Mouse (Mus musculus): ENCODE measurements around the gene Rasgef1a. TPM values are rescaled to one million over a fixed set of nuclear protein-coding genes. Genes with fewer than 3 reads are reported as not detected.

The Rasgef1a gene
- polyA plus RNA-seq, 1 experiment from 2014 or later, result 0.13 TPM

DNA sequence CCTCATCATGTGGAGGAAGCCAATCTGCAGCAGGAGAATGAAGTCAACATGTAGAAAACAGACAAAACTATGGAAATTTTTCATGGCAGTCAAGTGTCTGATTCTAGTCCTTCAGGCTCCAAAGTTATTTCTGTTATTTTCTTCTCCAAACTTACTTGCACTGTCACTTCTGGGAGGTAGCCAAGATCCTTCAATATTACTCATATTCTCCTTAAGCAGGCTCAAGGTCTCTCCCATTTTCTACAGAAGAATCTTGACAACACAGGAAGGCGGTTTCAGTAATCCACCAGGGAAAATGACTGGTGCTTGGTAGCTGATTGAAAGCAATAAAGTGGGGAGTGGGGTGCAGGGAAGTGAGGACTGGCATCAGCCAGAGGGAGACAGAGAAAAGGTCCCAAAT is 111.5 kb downstream of the Rasgef1a start:
- Histone ChIP-seq H3K9me3 (ENCODE audit: control insufficient read depth, low read length) (no peaks in the 10 kb centered on the region), H3K4me3 (ENCODE audit: low read depth, low read length) (no peak overlapping the region), H3K4me2 (ENCODE audit: low read depth) (no peak overlapping the region), H3K9ac (ENCODE audit: low read length) (no peak overlapping the region), H3K4me1 (ENCODE audit: control insufficient read depth, insufficient read depth, low read length) (no peaks in the 10 kb centered on the region), H3K36me3 (ENCODE audit: control insufficient read depth, insufficient read depth, low read length) (no peaks in the 10 kb centered on the region), H3K27me3 (ENCODE audit: control insufficient read depth, insufficient read depth, low read length) (no peaks in the 10 kb centered on the region), H3K27ac (ENCODE audit: low read depth, low read length) (no peak overlapping the region)
- WGBS, result 92% methylated on average over 1 of the region's 1 CpGs
- ATAC-seq (ENCODE audit: insufficient read depth, low FRiP score, low TSS enrichment) (no peak), DNase-seq (ENCODE audit: low spot score) (no peak)

DNA sequence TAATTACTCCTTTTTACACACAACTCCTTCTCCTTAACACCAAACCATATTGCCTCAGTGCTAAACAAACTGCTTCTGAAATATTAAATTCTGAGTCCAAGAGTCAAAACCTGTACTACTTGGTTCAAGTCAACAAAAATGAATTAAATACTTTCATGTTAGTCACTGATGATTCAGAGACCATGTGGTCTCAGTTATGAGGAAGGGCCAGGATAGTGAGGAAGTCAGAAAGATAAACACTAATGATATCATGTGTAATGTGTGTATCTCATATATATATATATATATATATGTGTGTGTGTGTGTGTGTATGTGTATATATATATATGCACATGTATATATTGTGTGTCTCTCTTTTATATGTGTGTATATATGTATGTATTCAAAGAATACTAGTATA is 115.3 kb downstream of the Rasgef1a start:
- H3K27me3 ChIP-seq (ENCODE audit: control insufficient read depth, insufficient read depth, low read length), result no peaks in the 10 kb centered on the region
- no peaks in the 10 kb centered on the region for H3K36me3 ChIP-seq (ENCODE audit: control insufficient read depth, insufficient read depth, low read length)
- no peaks in the 10 kb centered on the region for H3K4me1 ChIP-seq (ENCODE audit: control insufficient read depth, insufficient read depth, low read length)
- H3K9me3 ChIP-seq (ENCODE audit: control insufficient read depth, low read length), result no peaks in the 10 kb centered on the region
- no peak for ATAC-seq (ENCODE audit: insufficient read depth, low FRiP score, low TSS enrichment)
- no peak for DNase-seq (ENCODE audit: low spot score)
- no peak overlapping the region for H3K9ac ChIP-seq (ENCODE audit: low read length)
- no peak overlapping the region for H3K27ac ChIP-seq (ENCODE audit: low read depth, low read length)
- H3K4me2 ChIP-seq (ENCODE audit: low read depth), result no peak overlapping the region
- no peak overlapping the region for H3K4me3 ChIP-seq (ENCODE audit: low read depth, low read length)

DNA sequence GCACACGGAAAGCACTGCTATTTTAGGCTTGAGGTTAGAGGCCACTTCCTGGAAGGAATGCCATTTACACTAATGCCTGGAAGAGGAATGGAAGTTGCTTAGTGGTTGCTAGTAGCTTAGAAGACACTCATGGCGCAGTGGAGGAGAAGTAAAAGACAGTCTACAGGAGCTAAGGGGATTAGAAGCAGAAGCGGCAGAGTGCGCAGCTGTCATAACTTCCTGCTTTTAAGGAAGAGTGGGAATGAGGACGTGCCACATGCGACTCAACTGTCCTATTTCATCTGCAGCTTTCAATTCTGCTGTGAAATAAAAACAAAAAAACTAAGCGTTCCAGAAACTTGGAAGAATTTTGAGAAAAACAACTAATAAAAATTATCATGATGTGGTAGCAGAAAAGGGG is 116.0 kb downstream of the Rasgef1a start:
- no peak for DNase-seq (ENCODE audit: low spot score)
- H3K9me3 ChIP-seq (ENCODE audit: control insufficient read depth, low read length), result no peaks in the 10 kb centered on the region
- H3K36me3 ChIP-seq (ENCODE audit: control insufficient read depth, insufficient read depth, low read length), result no peaks in the 10 kb centered on the region
- H3K27me3 ChIP-seq (ENCODE audit: control insufficient read depth, insufficient read depth, low read length), result no peaks in the 10 kb centered on the region
- H3K4me2 ChIP-seq (ENCODE audit: low read depth), result no peak overlapping the region
- H3K9ac ChIP-seq (ENCODE audit: low read length), result no peak overlapping the region
- no peaks in the 10 kb centered on the region for H3K4me1 ChIP-seq (ENCODE audit: control insufficient read depth, insufficient read depth, low read length)
- no peak for ATAC-seq (ENCODE audit: insufficient read depth, low FRiP score, low TSS enrichment)
- WGBS, result 84% methylated on average over 7 of the region's 7 CpGs
- H3K27ac ChIP-seq (ENCODE audit: low read depth, low read length), result no peak overlapping the region
- H3K4me3 ChIP-seq (ENCODE audit: low read depth, low read length), result no peak overlapping the region

DNA sequence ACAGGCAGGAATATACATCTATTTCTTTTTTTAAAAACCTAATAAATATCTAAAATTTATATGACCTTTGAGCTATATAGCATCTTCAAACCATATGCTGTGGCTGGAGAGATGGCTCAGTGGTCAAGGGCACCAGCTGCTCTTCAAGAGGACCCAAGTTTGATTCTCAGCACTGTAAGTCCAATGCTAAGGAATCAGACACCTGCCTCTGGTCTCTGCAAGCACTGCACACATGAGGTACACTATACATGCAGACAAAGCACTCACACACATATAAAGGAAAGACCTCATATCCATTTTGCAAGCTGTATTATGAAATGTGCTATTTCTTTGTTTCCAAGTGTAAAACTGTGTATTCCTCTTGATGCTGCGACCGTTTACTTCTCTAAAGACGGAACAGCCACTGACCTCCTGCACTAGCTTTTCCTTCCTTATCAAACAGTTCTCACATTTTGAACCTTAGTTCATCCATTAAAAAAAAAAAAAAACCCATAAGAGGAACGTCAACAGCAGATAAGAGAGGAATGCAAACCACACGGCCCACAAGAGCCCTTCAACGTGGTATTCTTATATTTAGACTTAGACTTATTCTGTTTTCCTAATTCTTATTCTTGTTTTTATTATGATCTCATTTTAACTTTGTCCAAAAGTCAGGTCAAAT is 116.7 kb downstream of the Rasgef1a start:
- no peak for ATAC-seq (ENCODE audit: insufficient read depth, low FRiP score, low TSS enrichment)
- no peak overlapping the region for H3K27ac ChIP-seq (ENCODE audit: low read depth, low read length)
- no peak overlapping the region for H3K4me3 ChIP-seq (ENCODE audit: low read depth, low read length)
- H3K4me2 ChIP-seq (ENCODE audit: low read depth), result no peak overlapping the region
- no peak for DNase-seq (ENCODE audit: low spot score)
- no peaks in the 10 kb centered on the region for H3K27me3 ChIP-seq (ENCODE audit: control insufficient read depth, insufficient read depth, low read length)
- no peaks in the 10 kb centered on the region for H3K9me3 ChIP-seq (ENCODE audit: control insufficient read depth, low read length)
- H3K9ac ChIP-seq (ENCODE audit: low read length), result no peak overlapping the region
- no peaks in the 10 kb centered on the region for H3K4me1 ChIP-seq (ENCODE audit: control insufficient read depth, insufficient read depth, low read length)
- H3K36me3 ChIP-seq (ENCODE audit: control insufficient read depth, insufficient read depth, low read length), result no peaks in the 10 kb centered on the region
- 87% methylated on average over 6 of the region's 6 CpGs for WGBS

DNA sequence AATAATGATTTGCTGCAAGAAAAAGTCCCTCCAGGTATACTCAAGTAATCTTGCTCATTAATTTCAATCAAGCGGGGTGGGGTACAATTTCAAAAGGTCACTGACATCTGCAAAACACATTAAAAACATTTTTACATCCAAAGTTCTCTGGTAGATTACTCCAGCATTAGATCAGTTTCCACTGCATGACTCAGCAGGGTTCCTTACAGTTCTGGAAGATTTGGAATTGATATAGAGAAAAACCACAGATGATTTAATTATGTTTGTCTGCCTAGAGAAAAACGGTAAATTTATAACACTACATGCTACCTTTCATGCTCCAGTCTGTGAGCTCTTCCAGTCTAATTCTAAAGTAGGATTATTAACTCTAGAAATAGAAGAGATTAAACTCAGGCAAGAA is 118.8 kb downstream of the Rasgef1a start:
- H3K27ac ChIP-seq (ENCODE audit: low read depth, low read length), result no peak overlapping the region
- H3K4me2 ChIP-seq (ENCODE audit: low read depth), result no peak overlapping the region
- WGBS, result 78% methylated on average over 2 of the region's 2 CpGs
- no peak overlapping the region for H3K4me3 ChIP-seq (ENCODE audit: low read depth, low read length)
- H3K4me1 ChIP-seq (ENCODE audit: control insufficient read depth, insufficient read depth, low read length), result no peaks in the 10 kb centered on the region
- DNase-seq (ENCODE audit: low spot score) (no peak), ATAC-seq (ENCODE audit: insufficient read depth, low FRiP score, low TSS enrichment) (no peak)
- H3K36me3 ChIP-seq (ENCODE audit: control insufficient read depth, insufficient read depth, low read length), result no peaks in the 10 kb centered on the region
- no peaks in the 10 kb centered on the region for H3K27me3 ChIP-seq (ENCODE audit: control insufficient read depth, insufficient read depth, low read length)
- no peak overlapping the region for H3K9ac ChIP-seq (ENCODE audit: low read length)
- H3K9me3 ChIP-seq (ENCODE audit: control insufficient read depth, low read length), result no peaks in the 10 kb centered on the region

DNA sequence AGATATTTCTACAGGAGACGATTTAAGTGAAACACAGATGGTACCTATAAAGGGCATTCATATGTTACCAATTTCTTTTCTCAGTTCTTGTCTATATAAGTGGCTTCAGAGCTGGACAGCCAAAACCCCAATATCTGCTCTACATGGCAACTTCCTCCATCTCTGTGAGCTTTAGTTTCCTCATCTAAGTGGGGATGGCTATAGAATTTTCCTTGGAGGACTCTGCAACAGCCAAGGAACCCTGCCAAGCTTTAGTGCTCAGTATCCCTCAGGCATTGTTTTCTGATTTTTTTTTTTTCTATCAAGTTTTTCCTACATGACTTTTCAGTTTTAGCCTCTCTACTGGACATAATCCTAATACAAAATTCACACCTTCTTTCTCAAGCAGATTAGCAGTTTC is 123.2 kb downstream of the Rasgef1a start:
- Histone ChIP-seq H3K36me3 (ENCODE audit: control insufficient read depth, insufficient read depth, low read length) (no peaks in the 10 kb centered on the region), H3K9me3 (ENCODE audit: control insufficient read depth, low read length) (no peaks in the 10 kb centered on the region), H3K4me1 (ENCODE audit: control insufficient read depth, insufficient read depth, low read length) (no peaks in the 10 kb centered on the region), H3K27me3 (ENCODE audit: control insufficient read depth, insufficient read depth, low read length) (no peaks in the 10 kb centered on the region), H3K27ac (ENCODE audit: low read depth, low read length) (no peak overlapping the region), H3K4me3 (ENCODE audit: low read depth, low read length) (no peak overlapping the region), H3K9ac (ENCODE audit: low read length) (no peak overlapping the region), H3K4me2 (ENCODE audit: low read depth) (no peak overlapping the region)
- DNase-seq (ENCODE audit: low spot score) (no peak), ATAC-seq (ENCODE audit: insufficient read depth, low FRiP score, low TSS enrichment) (no peak)
- WGBS, result 79% methylated on average over 1 of the region's 1 CpGs

DNA sequence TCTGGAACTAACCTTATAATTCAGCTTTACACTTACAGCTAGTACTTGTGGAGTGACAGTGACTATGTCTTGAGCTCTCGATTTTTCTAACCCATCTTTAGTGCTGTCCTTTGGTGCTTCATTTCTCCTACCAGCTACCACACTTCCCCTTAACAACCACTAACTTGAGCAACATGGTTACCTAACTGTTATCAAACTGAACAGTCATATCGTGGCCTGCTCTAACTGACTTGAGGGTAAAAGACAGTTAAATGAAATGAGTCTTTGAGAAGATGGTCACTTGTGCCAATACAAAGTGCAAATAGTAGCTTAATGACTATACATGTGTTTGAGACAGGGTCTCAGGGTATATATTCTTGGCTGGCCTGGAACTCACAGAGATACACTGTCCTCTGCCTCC is 125.9 kb downstream of the Rasgef1a start:
- no peaks in the 10 kb centered on the region for H3K4me1 ChIP-seq (ENCODE audit: control insufficient read depth, insufficient read depth, low read length)
- no peaks in the 10 kb centered on the region for H3K9me3 ChIP-seq (ENCODE audit: control insufficient read depth, low read length)
- H3K4me3 ChIP-seq (ENCODE audit: low read depth, low read length), result no peak overlapping the region
- no peak overlapping the region for H3K9ac ChIP-seq (ENCODE audit: low read length)
- H3K36me3 ChIP-seq (ENCODE audit: control insufficient read depth, insufficient read depth, low read length), result no peaks in the 10 kb centered on the region
- no peaks in the 10 kb centered on the region for H3K27me3 ChIP-seq (ENCODE audit: control insufficient read depth, insufficient read depth, low read length)
- WGBS, result 83% methylated on average over 2 of the region's 2 CpGs
- ATAC-seq (ENCODE audit: insufficient read depth, low FRiP score, low TSS enrichment) (no peak), DNase-seq (ENCODE audit: low spot score) (no peak)
- no peak overlapping the region for H3K4me2 ChIP-seq (ENCODE audit: low read depth)
- H3K27ac ChIP-seq (ENCODE audit: low read depth, low read length), result no peak overlapping the region

DNA sequence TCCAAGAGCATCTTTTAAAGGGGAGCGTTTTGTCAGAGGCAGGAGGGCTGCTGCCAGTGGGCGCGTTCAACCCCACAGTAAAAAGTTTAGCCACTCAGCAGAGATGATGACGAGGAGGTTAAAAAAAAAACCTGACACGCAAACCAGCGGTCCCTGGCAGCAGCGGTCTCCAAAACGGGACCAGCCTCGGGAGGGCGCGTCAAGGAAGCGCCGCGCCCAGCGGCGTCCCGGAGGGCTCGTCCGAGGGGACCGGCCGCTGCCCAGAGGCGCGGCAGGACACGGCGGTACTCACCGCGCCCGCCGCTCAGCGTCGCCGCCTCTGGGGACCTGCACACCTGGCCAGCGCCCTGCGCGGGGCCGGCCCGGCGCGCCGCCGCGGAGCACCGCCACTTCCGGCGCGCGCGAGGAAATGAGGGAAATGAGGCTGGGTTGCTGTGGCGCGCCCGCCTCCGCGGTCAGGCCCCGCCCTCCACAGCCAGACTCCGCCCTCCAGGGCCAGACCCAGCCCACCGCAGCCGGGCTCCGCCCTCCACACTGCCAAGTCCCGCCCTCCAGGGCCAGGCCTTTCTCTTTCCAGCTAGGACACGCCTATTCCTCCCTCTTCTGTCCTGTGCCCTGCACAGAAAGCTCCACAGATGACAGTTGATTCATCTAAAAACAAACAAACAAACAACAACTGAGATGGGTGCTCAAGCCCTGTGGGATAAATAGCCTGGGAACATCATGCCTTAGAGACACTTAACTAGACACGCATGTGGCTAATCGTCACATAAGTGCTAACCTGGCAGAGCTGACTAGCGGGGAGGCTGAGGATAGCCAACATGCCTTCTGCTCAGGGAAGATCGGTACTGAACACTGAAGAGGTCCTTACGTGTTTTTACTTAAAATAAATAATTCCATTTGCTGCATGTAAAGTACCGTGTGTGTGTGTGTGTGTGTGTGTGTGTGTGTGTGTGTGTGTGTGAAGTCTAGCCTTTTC is 127.8 kb downstream of the Rasgef1a start, which contains the start of gene Csgalnact2:
Gene Csgalnact2, minus strand, starts transcription at position 410 of the 979 bp plus-strand sequence.
- no peaks in the 10 kb centered on the region for H3K27me3 ChIP-seq (ENCODE audit: control insufficient read depth, insufficient read depth, low read length)
- H3K4me1 ChIP-seq (ENCODE audit: control insufficient read depth, insufficient read depth, low read length), result no peaks in the 10 kb centered on the region
- no peaks in the 10 kb centered on the region for H3K36me3 ChIP-seq (ENCODE audit: control insufficient read depth, insufficient read depth, low read length)
- H3K27ac ChIP-seq (ENCODE audit: low read depth, low read length), result no peak within 1 kb of the TSS
- H3K9ac ChIP-seq (ENCODE audit: low read length), result peak within 1 kb of the TSS; percentile 72
- H3K4me3 ChIP-seq (ENCODE audit: low read depth, low read length), result peak within 1 kb of the TSS; percentile 75
- peak within 1 kb of the TSS; percentile 75 for H3K4me2 ChIP-seq (ENCODE audit: low read depth)
- no peaks in the 10 kb centered on the region for H3K9me3 ChIP-seq (ENCODE audit: control insufficient read depth, low read length)
- DNase-seq (ENCODE audit: low spot score) (peak; percentile 92), ATAC-seq (ENCODE audit: insufficient read depth, low FRiP score, low TSS enrichment) (peak; percentile 100)
- WGBS, result 9% methylated on average over 46 of the region's 66 CpGs

DNA sequence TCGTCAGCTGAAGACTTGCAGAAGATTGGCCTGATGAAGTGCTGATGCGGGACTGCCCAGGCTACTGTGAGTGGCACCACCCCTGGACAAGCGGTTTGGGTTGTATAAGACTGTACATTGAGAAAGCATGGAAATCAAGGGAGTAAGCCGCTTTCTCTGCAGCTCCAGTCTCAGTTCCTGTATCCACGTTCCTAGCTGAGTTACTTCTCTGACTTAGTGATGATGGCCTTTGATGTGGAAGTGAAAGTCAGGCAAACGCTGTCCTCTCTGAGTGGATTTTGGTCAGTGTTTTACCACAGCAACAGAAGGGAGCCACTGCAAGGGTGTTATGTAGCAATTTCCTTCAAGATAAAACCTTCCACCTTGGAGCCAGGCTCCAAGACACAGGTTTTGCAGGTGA is 129.7 kb downstream of the Rasgef1a start:
- Histone ChIP-seq H3K27ac (ENCODE audit: low read depth, low read length) (no peak overlapping the region), H3K4me2 (ENCODE audit: low read depth) (no peak overlapping the region), H3K4me1 (ENCODE audit: control insufficient read depth, insufficient read depth, low read length) (no peaks in the 10 kb centered on the region), H3K27me3 (ENCODE audit: control insufficient read depth, insufficient read depth, low read length) (no peaks in the 10 kb centered on the region), H3K9me3 (ENCODE audit: control insufficient read depth, low read length) (no peaks in the 10 kb centered on the region), H3K4me3 (ENCODE audit: low read depth, low read length) (no peak overlapping the region), H3K36me3 (ENCODE audit: control insufficient read depth, insufficient read depth, low read length) (no peaks in the 10 kb centered on the region), H3K9ac (ENCODE audit: low read length) (no peak overlapping the region)
- ATAC-seq (ENCODE audit: insufficient read depth, low FRiP score, low TSS enrichment), result no peak
- WGBS, result 89% methylated on average over 6 of the region's 6 CpGs
- no peak for DNase-seq (ENCODE audit: low spot score)

Data from neural tube, embryonic 11.5 days (tissue).